Mouse (Mus musculus) olfactory bulb, adult 2 months (tissue): ENCODE results near the gene Ramp2. TPM values are rescaled to one million over a fixed set of nuclear protein-coding genes. Genes with fewer than 3 reads are reported as not detected.

Experiments used
- H3K27ac ChIP-seq: fragments of 200-500 bp; 2 replicates; pipeline ENCODE4 v1.5.1; 2012; ENCODE audit warnings: low read depth, low read length; ENCODE audit not compliant: insufficient read depth
- H3K4me1 ChIP-seq: fragments of 200-500 bp; 2 replicates; pipeline ENCODE4 v1.6.1; 2012; ENCODE audit warnings: low read length; ENCODE audit not compliant: control insufficient read depth, insufficient read depth
- H3K4me3 ChIP-seq: fragments of 200-500 bp; 2 replicates; pipeline ENCODE4 v1.5.1; 2012; ENCODE audit warnings: mild to moderate bottlenecking, low read depth, low read length, moderate library complexity; ENCODE audit not compliant: insufficient read depth
- CTCF ChIP-seq: fragments of 200-500 bp; IDR thresholded peaks from 2 replicates; pipeline ENCODE4 v1.5.1; 2012; ENCODE audit warnings: low read depth, mild to moderate bottlenecking, low read length, moderate library complexity; ENCODE audit not compliant: insufficient read depth
- POLR2A ChIP-seq: fragments of 200-500 bp; IDR thresholded peaks from 2 replicates; pipeline ENCODE4 v1.6.1; 2012; ENCODE audit warnings: mild to moderate bottlenecking, low read depth, low read length, moderate library complexity; ENCODE audit not compliant: insufficient read depth
- WGBS: fragments of 180-500 bp; shearing (Covaris S2); methylation state at CpG from one replicate; pipeline ENCODE4 v1.1.7; 2018; 5-methylcytosine and 5-hydroxymethylcytosine counted together
- polyA plus RNA-seq: library from polyadenylated mRNA; stranded (reverse); fragments of >200 nt; gene quantifications from 2 replicates; pipeline ENCODE4 v1.2.4, GENCODE M21; 2012; ENCODE audit warnings: low replicate concordance; ENCODE audit not compliant: missing spikeins, insufficient read depth, insufficient read length

Ramp2 gene
- polyA plus RNA-seq, 1 experiment: not detected

DNA sequence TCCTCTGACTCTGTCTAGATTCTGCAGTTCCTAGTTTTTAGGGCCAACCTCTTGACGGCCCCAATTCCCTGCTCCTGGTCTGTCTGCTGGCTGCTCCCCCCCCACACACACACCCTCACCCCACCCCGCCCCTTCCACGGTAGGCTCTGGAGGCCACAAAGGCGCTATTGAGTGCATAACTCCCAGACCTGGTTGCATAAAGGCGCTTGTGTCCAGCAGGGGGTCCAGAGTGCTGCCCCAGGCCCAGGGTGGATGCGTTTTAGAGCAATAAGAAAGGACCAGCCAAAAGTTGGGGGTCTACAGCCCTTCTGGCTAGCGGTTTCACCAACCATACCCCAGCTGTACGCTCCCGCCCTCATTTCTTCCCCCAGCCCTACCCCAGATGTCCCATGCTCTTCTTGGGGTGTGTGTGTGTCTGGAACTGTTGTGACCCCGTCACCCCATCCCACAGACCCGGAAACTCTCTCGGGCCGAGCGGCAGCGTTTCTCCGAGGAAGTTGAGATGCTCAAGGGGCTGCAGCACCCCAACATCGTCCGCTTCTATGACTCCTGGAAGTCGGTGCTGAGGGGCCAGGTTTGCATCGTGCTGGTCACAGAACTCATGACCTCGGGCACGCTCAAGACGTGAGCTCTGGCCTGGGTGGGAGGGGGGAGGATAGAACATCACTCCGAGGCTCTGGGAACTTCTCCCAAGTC is 16.6 kb downstream of the Ramp2 start:
- Histone ChIP-seq H3K27ac (no peak overlapping the region), H3K4me3 (no peak overlapping the region; the same call in 1 of the 2 replicates), H3K4me1 (peaks cover 43% of the 10 kb centered on the region)
- TF ChIP-seq POLR2A (no peak), CTCF (no peak)
- 8% methylated on average over 24 of the region's 24 CpGs for WGBS

DNA sequence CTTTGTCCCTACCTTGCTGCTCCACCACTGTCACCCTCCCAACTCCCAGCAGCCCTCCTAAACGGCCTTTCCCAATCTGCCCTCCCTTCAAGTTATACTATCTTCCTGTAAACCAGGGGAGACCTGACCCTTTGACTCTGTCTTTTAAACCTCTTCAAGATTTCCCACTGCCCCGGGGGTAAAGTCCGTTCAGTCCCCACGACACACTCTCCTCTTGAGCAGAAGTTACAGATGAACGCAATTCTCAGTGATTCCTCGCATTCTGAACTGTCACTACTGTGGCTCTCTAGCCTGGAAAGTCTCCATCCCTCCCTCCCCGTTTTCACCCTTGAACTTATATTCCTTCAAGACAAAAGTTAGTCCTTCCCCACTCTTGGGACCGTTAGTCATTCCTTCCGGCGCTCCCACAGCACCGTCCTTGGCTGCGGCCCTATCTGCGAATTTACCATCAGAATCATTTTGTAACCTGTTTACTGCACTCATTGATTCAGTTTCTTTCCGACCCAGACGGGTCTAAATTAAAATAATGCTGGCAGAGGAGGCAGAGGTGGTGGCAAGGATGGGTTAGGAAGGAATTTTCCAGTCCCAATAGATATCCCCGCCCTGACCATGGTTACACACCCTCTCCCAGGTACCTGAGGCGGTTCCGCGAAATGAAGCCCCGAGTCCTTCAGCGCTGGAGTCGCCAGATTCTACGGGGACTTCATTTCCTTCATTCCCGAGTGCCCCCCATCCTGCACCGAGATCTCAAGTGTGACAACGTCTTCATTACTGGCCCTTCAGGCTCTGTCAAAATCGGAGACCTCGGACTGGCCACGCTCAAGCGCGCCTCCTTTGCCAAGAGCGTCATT is 17.5 kb downstream of the Ramp2 start:
- WGBS: 24% methylated on average over 32 of the region's 32 CpGs
- H3K4me3 ChIP-seq: no peak overlapping the region
- H3K4me1 ChIP-seq: peaks cover 43% of the 10 kb centered on the region
- no peak overlapping the region for H3K27ac ChIP-seq
- TF ChIP-seq POLR2A (no peak), CTCF (no peak)

DNA sequence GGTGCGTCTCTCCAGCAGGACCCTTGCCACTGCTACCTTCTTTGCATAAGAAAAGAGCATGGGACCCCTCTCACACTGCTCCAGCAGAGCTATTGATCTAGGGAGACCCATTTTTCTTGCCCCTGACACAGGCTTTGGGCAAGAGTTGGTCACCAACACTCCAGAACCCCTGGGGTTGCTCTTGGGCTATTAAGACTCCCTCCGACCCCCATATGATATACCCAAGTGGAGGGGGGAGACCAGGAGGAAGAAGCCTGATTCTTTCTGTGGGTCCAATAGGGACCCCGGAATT is 18.1 kb downstream of the Ramp2 start:
- Histone ChIP-seq H3K4me3 (no peak overlapping the region), H3K4me1 (peaks cover 40% of the 10 kb centered on the region), H3K27ac (no peak overlapping the region)
- WGBS: 21% methylated on average over 3 of the region's 3 CpGs
- no peak for TF ChIP-seq CTCF
- TF ChIP-seq POLR2A: no peak

DNA sequence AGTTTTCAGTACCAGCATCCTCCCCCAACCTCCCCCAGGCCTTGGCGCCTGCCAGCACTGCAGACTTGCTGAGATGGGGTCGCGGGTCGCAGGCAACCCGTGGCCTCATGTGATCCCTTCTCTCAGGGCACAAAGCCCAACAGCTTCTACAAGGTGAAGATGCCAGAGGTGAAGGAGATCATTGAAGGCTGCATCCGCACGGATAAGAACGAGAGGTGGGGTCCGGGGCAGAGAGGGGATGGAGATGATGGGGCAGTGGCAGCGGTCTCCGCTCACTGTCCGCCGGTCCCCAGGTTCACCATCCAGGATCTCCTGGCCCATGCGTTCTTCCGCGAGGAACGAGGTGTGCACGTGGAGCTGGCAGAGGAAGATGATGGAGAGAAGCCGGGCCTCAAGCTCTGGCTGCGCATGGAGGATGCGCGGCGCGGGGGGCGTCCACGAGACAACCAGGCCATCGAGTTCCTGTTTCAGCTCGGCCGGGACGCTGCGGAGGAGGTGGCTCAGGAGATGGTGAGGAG is 19.2 kb downstream of the Ramp2 start:
- H3K4me3 ChIP-seq: peak overlapping the region; percentile 13

DNA sequence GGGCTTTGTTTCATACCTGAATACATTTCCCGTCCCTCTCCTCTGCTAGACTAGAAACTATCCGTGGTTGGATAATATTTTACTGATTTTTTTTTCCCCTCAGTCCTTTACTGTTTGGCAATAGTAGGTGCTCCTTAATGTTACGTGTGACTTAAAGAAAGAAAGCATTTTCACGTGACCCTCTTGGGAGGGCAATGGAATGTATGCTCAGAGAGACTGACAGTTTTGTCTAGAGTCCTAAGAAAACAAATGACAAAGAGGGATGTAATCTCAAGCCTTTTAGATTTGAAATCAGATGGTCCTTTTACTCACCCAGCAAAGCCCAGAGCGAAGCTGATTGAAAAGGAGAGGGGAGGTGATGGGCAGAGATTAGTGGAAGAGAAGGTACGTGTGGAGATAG is 20.1 kb downstream of the Ramp2 start:
- WGBS: 42% methylated on average over 6 of the region's 6 CpGs
- Histone ChIP-seq H3K4me3 (no peak overlapping the region), H3K4me1 (peaks cover 23% of the 10 kb centered on the region), H3K27ac (no peak overlapping the region)
- TF ChIP-seq POLR2A: no peak
- no peak for TF ChIP-seq CTCF

More for the DNA sequence above, 19.2 kb downstream of the Ramp2 start:
- TF ChIP-seq CTCF (no peak), POLR2A (no peak)
- 6% methylated on average over 31 of the region's 31 CpGs for WGBS
- H3K27ac ChIP-seq: no peak overlapping the region
- H3K4me1 ChIP-seq: peaks cover 31% of the 10 kb centered on the region

DNA sequence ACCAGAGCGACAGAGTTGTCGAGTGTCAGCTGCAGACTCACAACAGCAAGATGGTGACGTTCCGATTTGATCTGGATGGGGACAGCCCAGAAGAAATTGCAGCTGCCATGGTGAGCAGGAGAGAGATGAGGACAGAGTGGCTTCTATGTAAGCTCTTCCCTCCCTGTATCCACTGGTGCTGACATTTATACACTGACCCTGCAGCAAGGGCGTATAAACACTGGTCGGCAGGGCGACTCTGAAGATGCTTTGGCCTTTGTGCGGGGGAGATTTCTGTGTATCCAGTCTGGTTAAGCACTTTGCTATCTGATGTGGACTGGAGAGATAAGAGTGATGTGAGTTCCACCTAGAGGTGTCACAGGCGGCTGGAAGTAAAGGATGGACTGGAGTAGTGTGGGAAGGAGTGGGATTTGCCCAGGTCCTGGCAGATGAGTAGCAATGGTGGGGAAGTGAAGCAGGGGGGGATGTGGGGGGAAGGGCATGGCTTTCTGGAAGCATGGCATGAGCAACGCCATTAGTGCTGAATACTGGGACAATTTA is 23.8 kb downstream of the Ramp2 start:
- 46% methylated on average over 10 of the region's 10 CpGs for WGBS
- no peak overlapping the region for H3K4me3 ChIP-seq

DNA sequence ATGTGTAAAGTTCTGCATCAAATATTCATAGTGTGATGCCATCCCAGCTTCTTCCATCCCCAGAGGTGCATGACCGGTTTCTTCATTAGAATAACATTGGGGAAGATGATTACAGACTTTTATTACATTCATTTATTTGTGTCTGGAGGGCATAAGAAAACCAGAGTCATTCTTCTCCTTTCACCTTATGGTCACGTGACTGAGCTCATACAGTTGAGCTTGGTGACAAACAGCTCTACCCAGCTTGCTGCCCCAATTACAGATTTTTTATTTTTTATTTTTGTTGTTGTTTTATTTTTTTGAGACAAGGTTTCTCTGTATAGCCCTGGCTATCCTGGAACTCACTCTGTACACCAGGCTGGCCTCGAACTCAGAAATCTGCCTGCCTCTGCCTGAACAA is 26.6 kb downstream of the Ramp2 start:
- peaks cover 13% of the 10 kb centered on the region for H3K4me1 ChIP-seq
- H3K27ac ChIP-seq: no peak overlapping the region
- H3K4me3 ChIP-seq: no peak overlapping the region
- TF ChIP-seq CTCF: no peak
- TF ChIP-seq POLR2A: no peak
- 92% methylated on average over 3 of the region's 3 CpGs for WGBS

More for the DNA sequence above, 23.8 kb downstream of the Ramp2 start:
- H3K4me1 ChIP-seq: peaks cover 8% of the 10 kb centered on the region
- TF ChIP-seq POLR2A (no peak), CTCF (no peak)
- H3K27ac ChIP-seq: no peak overlapping the region

DNA sequence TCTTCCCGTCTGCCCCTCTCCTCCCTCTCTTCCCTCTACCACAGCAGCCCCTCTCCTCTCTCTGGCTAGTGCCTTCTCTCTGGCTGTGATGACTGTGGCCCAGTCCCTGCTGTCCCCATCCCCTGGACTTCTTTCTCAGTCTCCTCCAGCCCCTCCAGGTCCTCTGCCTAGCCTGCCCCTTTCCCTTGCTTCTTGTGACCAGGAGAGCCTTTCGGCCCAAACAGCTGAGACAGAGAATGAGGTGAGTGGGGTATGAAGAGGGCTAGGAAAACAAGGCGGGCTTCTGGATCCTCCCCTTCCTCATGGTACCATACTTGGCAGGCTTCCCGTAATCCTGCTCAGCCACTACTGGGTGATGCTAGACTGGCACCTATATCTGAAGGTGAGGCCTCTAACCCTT is 29.5 kb downstream of the Ramp2 start:
- Histone ChIP-seq H3K4me3 (no peak overlapping the region), H3K4me1 (peaks cover 24% of the 10 kb centered on the region), H3K27ac (no peak overlapping the region)
- WGBS: 70% methylated on average over 4 of the region's 4 CpGs
- no peak; the same call in 1 of the 2 replicates for TF ChIP-seq POLR2A
